Mouse (Mus musculus) intestine, embryonic 16.5 days (tissue): ENCODE data around the gene Pttg1ip. TPM values are rescaled to one million over a fixed set of nuclear protein-coding genes. Genes with fewer than 3 reads are reported as not detected.

ENCODE experiments used
- ATAC-seq: fragments of 200-750 bp; cut with Nextera tagmentation; 2 replicates; pipeline ENCODE4 v1.8.0; 2017; ENCODE audit warnings: moderate TSS enrichment, moderate library complexity
- H3K27ac ChIP-seq: fragments of 300-500 bp; sonication (generic); 2 replicates; pipeline ENCODE4 v1.5.1; 2014; ENCODE audit warnings: mild to moderate bottlenecking, low read length
- H3K27me3 ChIP-seq: fragments of 300-500 bp; sonication (generic); replicated peaks from 2 replicates; pipeline ENCODE4 v1.6.1; 2014; ENCODE audit warnings: low read length, control low read depth, mixed read lengths; ENCODE audit not compliant: control insufficient read depth, insufficient read depth
- H3K36me3 ChIP-seq: fragments of 300-500 bp; sonication (generic); 2 replicates; pipeline ENCODE4 v1.6.1; 2014; ENCODE audit warnings: low read length, control low read depth; ENCODE audit not compliant: control insufficient read depth, insufficient read depth
- H3K4me1 ChIP-seq: fragments of 300-500 bp; sonication (generic); 2 replicates; pipeline ENCODE4 v1.6.1; 2014; ENCODE audit warnings: low read length, control low read depth, mixed read lengths; ENCODE audit not compliant: control insufficient read depth, insufficient read depth
- H3K4me2 ChIP-seq: fragments of 300-500 bp; sonication (generic); 2 replicates; pipeline ENCODE4 v1.6.1; 2014; ENCODE audit warnings: low read depth, low read length, control low read depth
- H3K4me3 ChIP-seq: fragments of 300-500 bp; sonication (generic); 2 replicates; pipeline ENCODE4 v1.5.1; 2014; ENCODE audit warnings: mild to moderate bottlenecking, low read length
- H3K9ac ChIP-seq: fragments of 300-500 bp; sonication (generic); 2 replicates; pipeline ENCODE4 v1.6.1; 2014; ENCODE audit warnings: low read depth, low read length
- H3K9me3 ChIP-seq: fragments of 300-500 bp; sonication (generic); 2 replicates; pipeline ENCODE4 v1.6.1; 2016; ENCODE audit warnings: low read length, control low read depth; ENCODE audit not compliant: control insufficient read depth
- WGBS: fragments of 180-500 bp; shearing (Covaris S2); extraction: QIAGEN DNeasy Blood & Tissue Kit; methylation state at CpG from one replicate; pipeline ENCODE4 v1.1.7; 2014; 5-methylcytosine and 5-hydroxymethylcytosine counted together
- polyA plus RNA-seq: library from polyadenylated mRNA; unstranded; fragments of >200 nt; fragmentation: Nextera tagmentation; extraction: Ambion mirVana; gene quantifications from 2 replicates; pipeline ENCODE4 v1.2.1, GENCODE M21; 2015

Gene Pttg1ip
- polyA plus RNA-seq, 1 experiment from 2014 or later, result 177 TPM

DNA sequence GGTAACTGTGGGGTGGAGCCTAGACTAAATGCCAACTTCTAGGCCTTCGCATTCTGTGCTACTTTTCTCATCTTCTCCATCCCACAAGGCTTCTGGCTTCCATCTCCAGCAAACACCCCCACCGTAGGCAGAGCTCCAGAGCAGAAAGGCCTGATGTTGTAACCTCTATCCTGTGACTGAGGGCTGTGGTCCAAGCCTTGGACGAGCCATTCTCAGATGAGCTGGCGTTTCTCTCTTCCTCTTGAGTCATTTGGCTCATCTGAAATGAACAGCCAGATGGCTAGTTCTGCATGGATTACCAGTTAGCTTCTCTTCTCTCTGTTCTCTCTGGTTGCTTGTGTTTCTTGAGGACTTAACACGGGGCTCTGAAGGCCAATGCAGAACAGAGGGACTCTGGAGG lies 36.6 kb upstream of the Pttg1ip start:
- 71% methylated on average over 5 of the region's 5 CpGs for WGBS
- Histone ChIP-seq H3K4me1 (no peaks in the 10 kb centered on the region), H3K9me3 (no peaks in the 10 kb centered on the region), H3K4me2 (no peak overlapping the region), H3K9ac (no peak overlapping the region), H3K4me3 (no peak overlapping the region), H3K27me3 (no peaks in the 10 kb centered on the region), H3K36me3 (no peaks in the 10 kb centered on the region), H3K27ac (no peak overlapping the region)
- ATAC-seq, result no peak

DNA sequence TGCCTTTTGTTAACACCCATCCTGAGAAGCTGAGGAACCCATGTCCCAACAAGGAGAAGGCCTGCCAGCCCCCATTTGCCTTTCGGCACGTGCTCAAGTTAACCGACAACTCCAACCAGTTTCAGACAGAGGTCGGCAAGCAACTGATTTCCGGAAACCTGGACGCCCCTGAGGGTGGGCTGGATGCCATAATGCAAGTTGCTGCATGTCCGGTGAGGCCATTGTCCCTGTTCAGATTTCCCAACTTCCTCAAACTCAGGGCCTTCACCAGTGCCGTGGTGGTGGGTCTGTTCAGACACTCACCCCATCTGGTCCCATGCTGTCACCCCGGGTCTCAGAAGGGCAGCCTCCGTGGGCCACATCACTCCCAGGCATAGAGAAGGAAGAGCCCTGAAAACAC lies 32.9 kb upstream of the Pttg1ip start:
- Histone ChIP-seq H3K4me3 (no peak overlapping the region), H3K4me1 (no peaks in the 10 kb centered on the region), H3K4me2 (no peak overlapping the region), H3K9ac (no peak overlapping the region), H3K27ac (no peak overlapping the region), H3K9me3 (no peaks in the 10 kb centered on the region), H3K27me3 (no peaks in the 10 kb centered on the region), H3K36me3 (no peaks in the 10 kb centered on the region)
- no peak for ATAC-seq
- WGBS, result 84% methylated on average over 10 of the region's 10 CpGs

DNA sequence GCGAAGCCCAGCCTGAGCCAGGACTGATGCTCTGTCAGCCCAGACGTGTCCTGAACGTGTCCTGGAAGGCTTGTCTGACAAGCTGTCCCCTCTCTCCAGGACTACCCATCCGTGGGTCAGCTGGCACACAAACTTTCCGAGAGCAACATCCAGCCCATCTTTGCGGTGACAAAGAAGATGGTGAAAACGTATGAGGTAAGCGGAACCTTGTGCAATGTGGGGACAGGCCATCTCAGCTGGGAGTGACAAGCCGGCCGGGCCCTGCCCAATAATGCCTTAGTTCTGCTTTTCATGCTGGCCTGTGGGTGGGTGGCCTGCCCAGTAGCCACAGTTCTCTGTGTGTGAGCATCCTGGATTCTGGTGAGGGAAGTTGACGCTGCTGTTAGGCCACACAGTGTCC lies 30.6 kb upstream of the Pttg1ip start:
- Histone ChIP-seq H3K4me3 (no peak overlapping the region), H3K27me3 (no peaks in the 10 kb centered on the region), H3K9me3 (no peaks in the 10 kb centered on the region), H3K27ac (no peak overlapping the region), H3K9ac (no peak overlapping the region), H3K4me1 (no peaks in the 10 kb centered on the region), H3K4me2 (no peak overlapping the region), H3K36me3 (no peaks in the 10 kb centered on the region)
- no peak for ATAC-seq
- 79% methylated on average over 11 of the region's 11 CpGs for WGBS

DNA sequence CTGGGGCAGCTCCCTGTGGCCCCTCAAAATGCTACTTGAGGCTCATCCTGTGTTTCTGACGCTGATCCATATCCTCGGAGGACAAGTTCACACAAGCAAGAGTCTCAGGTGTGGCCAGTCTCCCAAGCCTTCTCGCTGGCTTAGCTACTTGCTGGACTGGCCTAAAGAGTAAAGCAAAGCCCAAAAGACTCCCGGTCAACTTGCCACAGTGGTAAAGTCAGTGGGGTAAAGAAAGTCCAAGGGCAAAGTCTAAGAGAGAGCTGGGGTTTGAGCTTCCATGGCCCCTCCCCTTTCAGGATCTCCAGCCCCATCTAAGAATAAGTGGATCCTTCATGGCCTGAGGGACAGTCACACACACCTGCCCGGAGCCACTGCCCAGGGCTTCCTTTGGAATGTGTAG lies 29.4 kb upstream of the Pttg1ip start:
- ATAC-seq, result no peak
- 77% methylated on average over 5 of the region's 5 CpGs for WGBS
- no peak overlapping the region for H3K4me3 ChIP-seq

DNA sequence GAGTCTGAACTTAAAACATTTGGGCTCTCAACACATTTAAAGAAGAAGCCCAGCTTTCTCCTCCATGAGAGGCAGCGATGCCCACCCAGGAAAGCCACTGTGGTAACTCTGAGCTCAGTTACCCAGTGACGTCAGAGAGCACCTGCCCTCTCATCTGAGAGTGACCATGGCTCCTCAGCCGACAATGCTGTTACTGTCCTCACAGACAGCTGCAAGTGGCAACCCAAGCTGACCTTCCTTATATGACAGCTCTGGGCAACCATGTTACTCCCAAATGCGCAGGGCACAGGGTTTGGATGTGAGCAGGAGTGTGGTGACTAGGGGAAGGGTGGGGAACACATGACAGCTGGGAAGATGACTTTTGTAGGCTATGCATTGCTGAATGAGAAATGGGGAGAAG lies 28.2 kb upstream of the Pttg1ip start:
- no peak overlapping the region for H3K27ac ChIP-seq
- ATAC-seq, result no peak
- no peak overlapping the region for H3K4me3 ChIP-seq
- no peaks in the 10 kb centered on the region for H3K4me1 ChIP-seq
- no peaks in the 10 kb centered on the region for H3K9me3 ChIP-seq
- H3K27me3 ChIP-seq, result no peaks in the 10 kb centered on the region
- H3K4me2 ChIP-seq, result no peak overlapping the region
- no peaks in the 10 kb centered on the region for H3K36me3 ChIP-seq
- no peak overlapping the region for H3K9ac ChIP-seq
- 77% methylated on average over 4 of the region's 4 CpGs for WGBS

More for the DNA sequence above, 29.4 kb upstream of the Pttg1ip start:
- Histone ChIP-seq H3K27ac (no peak overlapping the region), H3K4me1 (no peaks in the 10 kb centered on the region), H3K9me3 (no peaks in the 10 kb centered on the region), H3K9ac (no peak overlapping the region), H3K36me3 (no peaks in the 10 kb centered on the region), H3K4me2 (no peak overlapping the region), H3K27me3 (no peaks in the 10 kb centered on the region)

DNA sequence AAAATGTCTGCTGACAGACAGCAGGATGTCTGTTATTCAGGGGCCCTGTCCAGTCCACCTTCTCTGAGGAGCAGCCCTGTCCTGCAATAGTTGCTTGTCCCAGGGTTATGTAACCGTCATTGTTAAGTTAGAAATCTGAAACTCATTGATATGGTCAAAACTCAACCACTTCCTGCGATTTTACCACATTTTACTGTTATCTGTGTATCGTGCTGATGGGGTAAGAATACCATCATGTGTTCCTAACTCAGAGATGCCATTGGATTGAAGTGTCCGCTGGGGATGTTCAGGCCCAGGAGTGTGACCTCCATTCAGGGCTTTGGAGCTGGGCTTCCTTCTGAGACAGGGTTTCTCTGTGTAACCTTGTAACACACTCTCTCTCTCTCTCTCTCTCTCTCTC lies 26.6 kb upstream of the Pttg1ip start:
- Histone ChIP-seq H3K4me1 (no peaks in the 10 kb centered on the region), H3K9me3 (no peaks in the 10 kb centered on the region), H3K27ac (no peak overlapping the region), H3K36me3 (no peaks in the 10 kb centered on the region), H3K27me3 (no peaks in the 10 kb centered on the region), H3K9ac (no peak overlapping the region), H3K4me2 (no peak overlapping the region), H3K4me3 (no peak overlapping the region)
- WGBS, result 86% methylated on average over 4 of the region's 4 CpGs
- ATAC-seq, result no peak

DNA sequence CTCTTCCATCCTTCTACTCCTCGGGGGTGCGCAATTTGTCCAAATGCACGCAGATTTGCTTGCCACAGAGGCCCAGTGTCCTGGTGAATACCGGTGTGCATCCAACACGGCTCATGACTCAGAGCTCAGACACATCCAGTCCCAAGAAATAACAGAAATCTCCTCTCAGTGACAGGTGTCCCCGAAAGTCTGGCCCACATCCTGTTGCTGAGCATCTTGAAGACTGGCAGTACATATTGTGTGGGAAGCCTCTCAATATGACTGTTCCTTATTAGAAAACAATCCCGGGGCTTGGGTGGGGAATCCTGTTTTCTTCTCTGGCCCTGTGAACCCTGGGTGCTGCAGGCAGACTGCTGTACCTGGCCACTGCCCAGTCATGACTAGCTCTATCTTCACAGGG lies 24.9 kb upstream of the Pttg1ip start:
- Histone ChIP-seq H3K27me3 (no peaks in the 10 kb centered on the region), H3K36me3 (no peaks in the 10 kb centered on the region), H3K4me2 (no peak overlapping the region), H3K9ac (no peak overlapping the region), H3K9me3 (no peaks in the 10 kb centered on the region), H3K4me1 (no peaks in the 10 kb centered on the region), H3K27ac (no peak overlapping the region), H3K4me3 (no peak overlapping the region)
- ATAC-seq, result no peak
- 84% methylated on average over 7 of the region's 7 CpGs for WGBS

DNA sequence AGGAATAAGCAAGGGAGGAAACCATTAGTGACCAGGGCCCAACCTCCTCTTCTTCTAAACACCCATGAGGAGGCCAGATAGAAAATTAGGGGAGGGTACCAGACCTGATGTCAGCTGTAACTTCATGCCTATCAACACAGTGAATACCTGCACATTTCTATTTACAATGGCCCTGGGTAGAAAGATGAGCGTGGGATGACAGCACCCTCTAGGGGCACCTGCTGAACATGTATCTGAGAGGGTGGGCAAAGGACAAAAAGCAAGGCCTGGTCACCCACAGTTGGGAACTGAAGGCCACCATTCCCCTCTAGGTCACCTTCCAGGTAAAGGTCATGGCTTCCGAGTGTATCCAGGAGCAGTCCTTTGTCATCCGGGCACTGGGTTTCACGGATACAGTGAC lies 23.9 kb upstream of the Pttg1ip start:
- Histone ChIP-seq H3K27ac (no peak overlapping the region), H3K9ac (no peak overlapping the region), H3K36me3 (no peaks in the 10 kb centered on the region), H3K27me3 (no peaks in the 10 kb centered on the region), H3K9me3 (no peaks in the 10 kb centered on the region), H3K4me1 (no peaks in the 10 kb centered on the region), H3K4me2 (no peak overlapping the region), H3K4me3 (no peak overlapping the region)
- 85% methylated on average over 4 of the region's 4 CpGs for WGBS
- no peak for ATAC-seq

DNA sequence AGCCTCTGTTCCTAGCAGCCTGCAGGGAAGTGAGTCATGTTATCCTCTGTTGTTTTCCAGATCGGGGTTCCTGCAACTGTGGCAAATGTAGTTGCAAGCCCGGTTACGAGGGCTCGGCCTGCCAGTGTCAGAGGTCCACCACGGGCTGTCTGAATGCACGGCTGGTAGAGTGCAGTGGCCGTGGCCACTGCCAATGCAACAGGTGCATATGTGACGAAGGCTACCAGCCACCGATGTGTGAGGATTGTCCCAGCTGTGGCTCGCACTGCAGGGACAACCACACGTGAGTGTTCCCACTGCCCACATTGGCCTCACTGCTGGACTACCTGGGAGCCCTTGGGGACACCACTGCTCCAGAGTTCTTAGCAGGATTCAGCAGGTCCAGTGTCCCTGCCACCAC lies 21.4 kb upstream of the Pttg1ip start:
- Histone ChIP-seq H3K27ac (no peak overlapping the region), H3K4me1 (no peaks in the 10 kb centered on the region), H3K9ac (no peak overlapping the region), H3K27me3 (no peaks in the 10 kb centered on the region), H3K4me3 (no peak overlapping the region), H3K4me2 (no peak overlapping the region), H3K9me3 (no peaks in the 10 kb centered on the region), H3K36me3 (no peaks in the 10 kb centered on the region)
- ATAC-seq, result no peak
- WGBS, result 87% methylated on average over 11 of the region's 11 CpGs

DNA sequence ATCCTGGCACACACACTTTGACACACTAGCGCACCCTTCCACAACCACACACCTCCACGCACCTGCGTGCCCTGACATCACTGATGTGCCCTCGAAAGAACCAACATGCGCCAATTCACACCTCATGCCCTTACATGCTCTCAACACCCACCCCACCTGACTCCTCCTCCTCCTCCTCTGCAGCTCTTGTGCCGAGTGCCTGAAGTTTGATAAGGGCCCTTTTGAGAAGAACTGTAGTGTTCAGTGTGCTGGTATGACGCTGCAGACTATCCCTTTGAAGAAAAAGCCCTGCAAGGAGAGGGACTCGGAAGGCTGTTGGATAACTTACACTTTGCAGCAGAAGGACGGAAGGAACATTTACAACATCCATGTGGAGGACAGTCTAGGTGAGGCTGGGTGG lies 20.7 kb upstream of the Pttg1ip start:
- no peaks in the 10 kb centered on the region for H3K4me1 ChIP-seq
- H3K4me3 ChIP-seq, result no peak overlapping the region
- WGBS, result 84% methylated on average over 9 of the region's 9 CpGs
- H3K9me3 ChIP-seq, result no peaks in the 10 kb centered on the region
- H3K36me3 ChIP-seq, result no peaks in the 10 kb centered on the region
- H3K27ac ChIP-seq, result no peak overlapping the region
- ATAC-seq, result no peak
- no peak overlapping the region for H3K4me2 ChIP-seq
- H3K9ac ChIP-seq, result no peak overlapping the region
- no peaks in the 10 kb centered on the region for H3K27me3 ChIP-seq
